Mouse (Mus musculus) WW6 (cell line): ENCODE measurements around the gene Pakap.

Experiments
- DNase-seq: peaks from one replicate; pipeline ENCODE4 v3.0.0-alpha.2; 2013; ENCODE audit warnings: low read depth, low spot score

Gene Pakap

DNA sequence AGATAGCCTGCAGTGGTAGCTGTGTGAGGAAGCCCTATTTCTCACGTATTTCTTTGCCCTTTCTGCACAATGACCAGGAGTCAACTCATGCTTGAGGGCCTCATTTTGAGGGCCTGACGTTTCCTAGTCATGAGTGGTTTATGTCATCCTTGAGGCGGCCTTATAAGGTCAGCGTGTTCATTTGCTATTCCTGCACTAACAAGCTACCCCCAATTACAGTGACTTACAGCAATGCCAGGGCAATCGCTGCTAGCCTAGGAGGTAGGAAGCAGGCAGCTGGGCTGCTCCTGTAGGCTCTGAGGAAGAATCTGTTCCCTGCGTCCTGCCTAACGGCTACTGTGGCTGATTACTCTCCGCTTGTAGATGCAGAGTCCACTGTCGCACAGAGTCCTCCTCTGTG, 269.1 kb downstream of the Pakap start:
- DNase-seq: no peak

DNA sequence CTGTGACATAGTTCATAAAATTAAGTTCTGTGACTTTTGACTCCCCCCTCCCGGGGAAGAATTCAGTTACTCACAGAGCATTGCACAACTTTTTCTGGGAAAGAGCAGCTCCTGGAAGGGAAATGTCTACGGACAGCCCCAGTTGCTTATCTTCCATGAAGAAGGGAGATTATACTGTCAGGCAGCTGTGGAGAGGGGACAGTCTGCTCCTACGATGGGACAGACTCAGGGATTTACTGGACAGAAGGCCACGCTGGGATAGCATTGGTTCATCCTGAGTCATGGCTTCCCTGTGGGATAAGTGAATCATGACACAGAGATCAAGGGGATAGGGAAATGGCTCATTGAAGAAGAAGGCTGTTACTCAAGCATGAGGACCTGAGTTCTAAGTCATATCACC, 271.4 kb downstream of the Pakap start:
- DNase-seq: no peak

DNA sequence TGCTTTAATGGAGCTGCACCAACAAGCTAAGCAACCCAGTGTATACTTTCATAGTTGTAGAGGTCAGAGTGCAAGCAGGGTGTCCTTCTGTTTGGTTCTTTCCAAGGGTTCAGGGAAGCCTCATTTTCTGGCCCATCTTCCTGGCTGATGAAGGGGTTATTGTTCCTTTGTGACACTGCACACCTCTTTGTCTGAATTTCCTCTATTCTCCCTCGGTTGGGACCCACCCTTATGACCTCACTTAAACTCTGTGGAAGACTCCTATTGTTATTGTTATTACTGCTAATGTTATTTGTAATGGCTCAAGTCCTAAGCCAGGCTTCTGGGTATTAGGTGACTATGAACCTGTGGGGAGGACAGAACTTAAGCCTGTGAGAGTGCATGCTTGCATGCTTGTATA, 273.9 kb downstream of the Pakap start:
- peak; percentile 69 for DNase-seq

DNA sequence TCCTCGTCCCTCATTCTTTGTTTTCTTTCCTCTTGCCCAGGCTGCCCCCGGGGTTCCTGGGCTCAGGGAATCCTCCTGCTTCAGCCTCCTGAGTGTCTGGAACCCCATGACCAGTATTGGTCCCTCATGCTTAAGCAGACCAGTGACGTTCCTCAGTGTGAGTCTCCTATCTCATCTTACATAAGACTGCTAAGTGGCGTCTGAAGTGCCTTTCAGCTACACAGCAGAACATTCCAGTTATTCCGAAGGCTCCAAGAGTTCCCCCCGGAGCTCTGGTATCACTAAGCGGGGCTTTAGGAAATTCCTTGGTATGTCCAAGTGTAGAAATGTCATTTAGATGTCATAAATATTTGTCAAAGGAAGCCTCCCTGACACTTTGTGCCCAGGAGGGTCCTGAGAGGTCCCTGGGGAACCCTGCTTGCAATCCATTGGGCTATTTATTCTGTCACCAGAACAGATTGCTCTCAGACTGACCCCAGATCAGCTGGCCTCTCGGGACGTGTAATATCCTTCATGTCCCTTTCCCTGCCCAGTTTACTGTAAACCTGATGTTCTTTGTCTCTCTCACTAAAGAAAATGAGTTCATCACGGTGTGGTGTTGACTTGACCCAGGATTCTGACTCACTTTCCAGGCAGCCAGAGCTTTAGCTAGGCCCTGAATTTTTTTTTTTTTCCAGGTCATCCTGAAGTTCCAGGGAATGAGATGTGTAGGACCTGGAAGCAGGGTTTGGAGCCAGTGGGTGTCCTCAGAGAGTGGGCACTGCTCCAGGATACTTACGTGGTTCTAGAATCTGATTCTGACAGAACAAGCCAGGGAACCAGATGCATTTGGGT, 274.7 kb downstream of the Pakap start:
- DNase-seq: no peak

DNA sequence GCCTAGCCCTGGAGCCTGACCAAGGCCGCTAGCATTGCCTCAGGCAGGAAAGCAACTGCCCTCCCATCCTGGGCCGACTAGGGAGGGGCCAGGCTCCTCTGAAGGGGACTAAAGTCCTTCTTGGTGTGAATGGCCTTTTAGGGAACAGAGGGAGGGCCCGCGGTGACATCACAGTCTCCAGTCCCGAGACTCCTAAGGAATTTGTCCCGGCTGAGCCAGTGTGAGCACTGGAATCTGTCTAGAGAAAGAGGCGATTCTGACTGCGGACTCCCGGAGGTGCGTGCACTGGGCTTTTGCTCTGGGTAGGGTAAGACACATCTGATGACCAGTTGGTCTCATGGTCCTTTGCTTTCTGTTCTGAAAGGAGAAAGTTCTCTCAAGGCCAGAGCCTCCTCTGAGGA, 277.1 kb downstream of the Pakap start:
- DNase-seq: no peak

DNA sequence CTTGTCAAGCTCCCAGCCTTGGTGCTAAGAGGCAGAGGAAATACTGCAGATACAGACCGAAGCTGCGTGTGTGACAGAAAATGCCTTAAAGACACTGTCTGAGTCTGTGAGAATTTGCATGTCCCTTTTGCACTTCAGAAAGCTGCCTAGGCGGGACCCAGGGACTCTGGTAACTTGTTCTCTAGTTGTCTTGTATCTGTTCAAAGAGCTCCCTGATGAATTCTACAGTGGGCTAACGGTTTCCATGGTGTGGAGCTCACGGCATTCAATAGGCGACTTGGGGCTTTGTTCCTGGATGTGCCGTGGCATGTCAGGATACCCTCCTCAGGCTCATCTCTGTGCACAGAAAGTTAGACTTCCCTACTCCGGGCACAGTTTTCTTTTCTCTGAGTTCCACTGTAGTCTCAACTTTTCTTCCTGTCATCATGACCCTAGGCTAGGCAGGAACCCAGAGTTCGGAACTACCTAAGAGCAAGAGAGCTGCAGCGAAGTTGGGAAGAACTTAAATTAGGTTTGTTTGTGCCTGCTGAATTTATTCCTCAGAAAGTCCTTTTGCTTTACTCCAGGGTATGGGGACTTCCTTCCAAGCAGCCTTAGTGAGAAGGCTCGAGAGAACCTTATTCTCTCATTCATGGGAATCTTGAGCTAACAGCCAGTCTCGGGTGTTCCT, 277.7 kb downstream of the Pakap start:
- DNase-seq: no peak

DNA sequence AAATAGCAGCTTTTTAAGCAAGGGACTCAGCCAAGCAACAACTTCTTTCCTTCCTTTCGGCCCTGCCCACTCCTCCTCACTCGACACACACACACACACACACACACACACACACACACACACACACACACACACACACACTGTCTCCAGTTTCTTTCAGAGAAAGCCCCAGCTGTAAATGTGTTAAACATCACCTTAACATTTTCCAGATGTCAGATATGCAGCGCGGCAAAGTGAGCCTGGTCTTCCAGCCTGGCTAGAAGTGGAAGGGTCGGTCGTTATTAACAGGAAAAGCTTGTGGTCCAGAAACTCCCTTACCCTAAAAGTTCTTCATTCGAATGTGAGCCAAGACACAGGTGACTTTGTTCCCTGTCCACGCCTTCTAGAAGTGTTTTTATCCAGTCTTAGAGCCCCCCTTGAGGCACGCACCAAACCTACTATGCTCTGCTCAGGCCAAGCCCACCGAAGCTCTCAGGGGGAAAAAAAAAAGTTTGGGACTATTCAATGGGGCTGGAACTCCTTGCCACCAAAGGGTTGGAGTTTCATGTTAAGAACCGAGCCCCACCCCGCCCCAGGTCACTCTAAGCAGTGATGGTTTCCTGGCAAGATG, 278.5 kb downstream of the Pakap start:
- no peak for DNase-seq

DNA sequence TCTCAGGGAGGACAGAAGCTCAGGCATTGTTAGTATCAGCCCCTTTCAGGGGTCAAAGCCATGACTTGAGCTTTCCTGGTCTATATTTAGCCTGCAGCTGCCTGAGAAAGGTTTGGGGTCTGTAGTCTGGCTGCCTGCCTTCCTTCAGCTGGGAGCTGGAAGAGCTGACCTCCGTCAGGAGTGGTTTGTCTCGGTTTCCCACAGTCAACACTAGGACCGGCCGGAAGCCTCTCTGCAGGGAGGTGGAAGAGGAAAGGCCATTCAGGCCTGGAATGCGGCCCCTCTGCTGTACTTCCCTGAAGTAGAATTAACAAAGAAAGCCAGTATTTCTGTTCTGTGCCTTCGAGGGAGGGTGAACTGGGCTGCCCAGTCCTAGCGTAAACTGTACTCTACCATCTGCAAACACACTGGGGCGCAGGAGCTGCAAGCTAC, 279.0 kb downstream of the Pakap start:
- DNase-seq: no peak

DNA sequence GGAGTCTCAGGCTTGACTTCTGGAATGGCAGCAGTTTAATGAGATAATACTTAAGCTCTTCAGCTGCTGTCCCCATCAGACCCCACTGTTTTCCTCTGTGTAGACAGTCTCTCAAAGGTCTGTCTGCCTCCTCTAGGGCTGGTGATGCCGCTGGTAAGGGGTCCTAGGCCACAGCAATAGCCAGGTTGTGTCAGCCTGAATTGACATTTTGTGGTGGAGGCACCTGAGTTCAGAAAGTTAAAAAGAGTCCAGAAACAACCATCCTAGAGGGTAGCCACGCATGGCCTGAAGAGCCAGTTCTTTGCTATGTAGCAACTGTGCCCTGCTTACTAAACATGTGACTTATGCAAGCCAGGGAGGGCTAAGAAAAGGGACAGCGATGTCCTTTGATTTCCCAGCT, 279.7 kb downstream of the Pakap start:
- DNase-seq: no peak

DNA sequence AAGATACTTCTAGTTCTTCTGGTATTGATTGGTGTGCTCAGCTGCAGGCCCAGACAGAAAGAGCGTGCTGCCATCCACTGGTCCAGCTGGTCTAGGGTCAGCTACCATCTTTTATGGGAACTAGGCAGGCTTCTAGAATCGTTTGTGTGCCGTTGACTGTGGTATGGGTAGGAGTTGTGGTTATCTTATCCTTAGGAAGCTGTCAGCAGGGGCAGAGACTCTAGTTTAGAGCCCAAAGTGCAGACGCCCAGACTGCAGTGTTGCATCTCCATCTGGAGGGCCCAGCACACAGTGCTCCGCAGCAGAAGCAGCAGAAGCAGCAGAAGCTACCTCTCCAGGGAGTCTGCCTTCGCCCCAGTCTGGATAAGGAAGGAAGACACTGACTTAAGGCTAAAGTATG, 281.5 kb downstream of the Pakap start:
- DNase-seq: no peak

DNA sequence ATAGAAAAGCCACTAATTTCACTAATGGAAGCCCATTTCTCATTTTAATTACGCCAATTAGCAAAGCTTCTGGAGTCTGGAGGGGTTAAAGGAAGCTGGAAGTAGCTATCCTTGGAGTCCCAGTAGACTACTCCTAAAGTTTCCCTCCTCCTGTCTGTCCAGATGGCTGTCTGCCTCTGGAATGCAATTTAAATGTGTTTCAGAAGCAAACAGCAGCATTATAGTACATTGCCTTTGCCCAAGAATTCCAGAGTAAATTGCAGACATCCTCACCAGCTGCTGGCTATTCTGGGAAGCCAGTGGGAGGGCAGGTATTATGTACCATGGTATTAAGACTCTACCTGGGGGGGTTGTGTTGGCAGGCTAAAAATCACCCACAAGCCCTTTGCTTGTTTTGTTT, 283.8 kb downstream of the Pakap start:
- no peak for DNase-seq

DNA sequence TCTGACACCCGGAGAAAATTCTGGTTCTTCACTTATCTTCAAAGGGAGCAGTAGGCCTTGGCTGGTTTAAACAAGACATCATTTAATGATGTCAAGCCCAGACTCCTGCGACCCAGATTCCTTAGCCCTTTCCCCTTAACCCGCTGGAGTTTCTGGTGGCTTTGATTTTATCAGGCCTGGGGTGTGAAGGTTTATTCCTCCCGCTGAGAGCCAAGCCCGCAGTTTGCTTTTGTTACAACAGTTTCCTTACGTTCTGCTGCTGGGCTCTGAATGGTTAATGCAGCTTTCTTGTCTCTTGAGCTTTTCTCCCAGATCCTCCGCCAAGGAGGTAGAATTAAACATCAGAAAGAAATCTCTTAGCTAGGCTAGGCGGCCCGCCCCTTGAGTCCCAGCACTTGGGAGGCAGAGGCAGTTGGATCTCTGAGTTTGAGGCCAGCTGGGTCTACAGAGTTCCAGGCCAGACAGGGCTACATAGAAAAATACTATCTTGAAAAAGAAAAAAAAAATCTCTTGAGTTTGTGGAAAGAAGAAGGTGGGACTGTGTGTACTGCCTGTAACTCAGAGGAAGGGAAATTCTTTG, 284.6 kb downstream of the Pakap start:
- no peak for DNase-seq

DNA sequence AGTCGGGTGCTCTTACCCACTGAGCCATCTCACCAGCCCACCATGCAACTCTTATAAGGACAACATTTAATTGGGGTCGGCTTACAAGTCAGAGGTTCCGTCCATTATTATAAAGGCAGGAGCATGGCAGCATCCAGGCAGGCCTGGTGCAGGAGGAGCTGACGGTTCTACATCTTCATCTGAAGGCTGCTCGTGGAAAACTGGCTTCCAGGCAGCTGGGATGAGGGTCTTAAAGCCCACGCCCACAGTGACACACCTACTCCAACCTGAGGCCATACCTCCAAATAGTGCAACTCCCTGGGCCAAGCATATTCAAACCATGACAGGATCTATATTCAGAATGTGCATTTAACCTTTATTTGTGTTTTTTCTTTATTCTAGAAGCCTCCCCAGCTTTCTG, 286.2 kb downstream of the Pakap start:
- DNase-seq: no peak

DNA sequence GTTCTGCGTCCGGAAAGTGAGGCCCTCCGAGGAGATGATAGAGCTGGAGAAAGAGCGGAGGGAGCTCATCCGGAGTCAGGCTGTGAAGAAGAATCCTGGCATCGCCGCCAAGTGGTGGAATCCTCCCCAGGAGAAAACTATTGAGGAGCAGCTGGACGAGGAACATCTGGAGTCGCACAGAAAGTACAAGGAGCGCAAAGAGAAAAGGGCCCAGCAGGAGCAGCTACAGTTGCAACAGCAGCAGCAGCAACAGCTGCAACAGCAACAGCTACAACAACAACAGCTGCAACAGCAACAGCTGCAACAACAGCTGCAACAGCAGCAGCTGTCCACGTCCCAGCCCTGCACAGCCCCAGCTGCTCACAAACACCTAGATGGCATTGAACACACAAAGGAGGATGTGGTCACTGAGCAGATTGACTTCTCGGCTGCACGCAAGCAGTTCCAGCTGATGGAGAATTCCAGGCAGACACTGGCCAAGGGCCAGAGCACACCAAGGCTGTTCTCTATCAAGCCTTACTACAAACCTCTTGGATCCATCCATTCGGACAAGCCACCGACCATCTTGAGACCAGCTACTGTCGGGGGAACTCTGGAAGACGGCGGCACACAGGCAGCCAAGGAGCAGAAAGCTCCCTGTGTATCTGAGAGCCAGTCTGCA, 287.4 kb downstream of the Pakap start:
- no peak for DNase-seq

DNA sequence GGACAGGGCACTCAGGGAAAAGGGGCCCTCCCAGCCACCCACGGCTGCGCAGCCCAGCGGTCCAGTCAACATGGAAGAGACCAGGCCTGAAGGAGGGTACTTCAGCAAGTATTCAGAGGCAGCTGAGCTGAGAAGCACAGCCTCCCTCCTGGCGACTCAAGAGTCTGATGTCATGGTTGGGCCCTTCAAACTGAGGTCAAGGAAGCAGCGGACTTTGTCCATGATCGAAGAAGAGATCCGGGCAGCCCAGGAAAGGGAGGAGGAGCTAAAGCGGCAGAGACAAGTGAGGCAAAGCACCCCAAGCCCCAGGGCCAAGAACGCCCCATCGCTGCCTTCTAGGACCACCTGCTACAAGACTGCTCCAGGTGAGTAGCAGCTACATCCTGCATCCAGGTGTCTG, 288.7 kb downstream of the Pakap start:
- no peak for DNase-seq

DNA sequence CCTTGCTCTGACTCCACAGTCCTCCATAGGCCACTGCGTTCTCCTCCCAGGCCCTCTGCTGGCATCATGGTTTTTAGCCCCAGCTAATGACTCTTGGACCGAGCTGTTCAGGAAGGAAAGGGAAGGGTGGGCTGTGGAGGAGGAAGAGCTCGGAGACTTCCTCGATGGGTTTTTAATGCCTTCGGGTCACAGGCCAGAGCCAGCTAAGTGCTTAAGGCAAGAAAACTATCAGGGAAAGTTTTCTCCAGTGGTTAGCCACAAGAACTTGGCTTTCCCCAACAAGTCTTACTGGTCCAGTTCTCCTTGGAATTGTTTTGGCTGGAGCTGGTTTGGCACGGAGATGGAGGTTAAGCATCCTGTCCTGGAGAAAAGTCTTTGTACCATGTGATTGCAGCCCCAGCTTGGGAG, 292.2 kb downstream of the Pakap start:
- no peak for DNase-seq

DNA sequence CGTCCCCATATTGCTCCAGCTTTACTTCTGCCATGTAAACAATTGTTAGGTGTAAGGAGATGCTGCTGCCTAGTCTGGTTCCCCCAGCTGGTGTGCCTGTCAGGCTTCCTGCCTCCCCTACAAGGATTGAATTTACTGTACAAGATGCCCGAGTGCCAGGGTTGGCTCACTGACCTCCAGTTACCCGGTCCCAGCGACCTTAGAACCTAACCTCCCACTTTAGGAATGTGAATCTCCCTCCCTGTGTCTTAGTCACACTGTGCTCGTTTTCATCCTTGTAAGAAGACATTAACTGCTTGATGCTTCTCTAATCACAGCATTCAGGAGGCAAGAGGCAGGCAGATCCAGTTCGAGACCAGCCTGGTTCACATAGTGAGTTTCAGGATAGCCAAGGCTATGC, 293.2 kb downstream of the Pakap start:
- no peak for DNase-seq

DNA sequence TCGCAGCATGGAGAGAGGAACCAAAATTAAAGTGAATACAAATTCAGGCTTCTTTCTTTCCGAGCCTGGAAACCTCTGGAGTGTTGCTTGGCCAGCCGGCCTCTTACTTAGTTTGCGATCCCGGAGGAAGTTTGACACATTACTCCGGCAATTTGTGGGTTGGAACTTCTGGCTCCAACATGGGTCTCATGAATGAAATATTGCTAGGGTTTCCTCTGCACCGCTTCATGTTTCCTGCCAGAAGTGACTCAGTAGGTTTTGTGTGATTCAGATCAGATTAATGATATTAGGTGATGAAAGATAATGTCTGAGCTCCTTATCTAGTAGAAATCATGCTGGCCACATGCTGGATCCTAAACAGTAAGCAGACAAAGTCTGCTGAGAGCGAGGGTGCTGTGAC, 293.9 kb downstream of the Pakap start:
- DNase-seq: no peak

DNA sequence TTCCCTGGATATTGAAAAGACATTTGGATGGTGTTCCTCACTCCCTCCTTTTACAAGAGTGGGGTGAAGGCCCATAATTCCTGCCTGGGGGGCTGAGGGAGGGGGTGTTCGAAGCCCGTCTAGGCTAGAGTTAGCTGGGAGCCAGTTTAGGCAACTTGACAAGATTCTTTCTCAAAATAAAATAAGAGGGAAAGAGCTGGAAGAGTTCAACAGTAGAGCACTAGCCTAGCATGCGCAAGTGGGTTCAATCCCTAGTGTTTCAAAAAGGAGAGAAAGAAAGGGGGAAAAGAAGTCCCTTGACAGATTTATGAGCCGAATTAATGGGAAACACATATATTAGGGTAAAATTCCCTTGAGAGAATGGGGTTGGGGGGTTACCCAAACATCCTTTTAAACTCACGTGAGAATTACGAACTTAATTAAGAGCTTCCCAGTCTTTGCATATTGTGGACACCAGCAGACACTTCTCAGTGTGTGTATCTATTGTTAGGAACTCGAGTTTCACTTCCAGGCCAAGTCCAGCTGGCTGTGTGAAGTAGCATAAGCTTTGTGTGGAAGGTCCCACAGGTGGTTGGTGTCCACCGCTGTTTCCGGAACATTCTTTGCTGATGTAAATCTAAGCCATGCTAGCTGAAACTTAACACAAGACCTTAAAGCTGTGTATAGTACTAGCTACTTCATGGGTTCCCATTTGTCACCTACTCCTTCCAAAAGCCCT, 294.4 kb downstream of the Pakap start:
- DNase-seq: no peak

DNA sequence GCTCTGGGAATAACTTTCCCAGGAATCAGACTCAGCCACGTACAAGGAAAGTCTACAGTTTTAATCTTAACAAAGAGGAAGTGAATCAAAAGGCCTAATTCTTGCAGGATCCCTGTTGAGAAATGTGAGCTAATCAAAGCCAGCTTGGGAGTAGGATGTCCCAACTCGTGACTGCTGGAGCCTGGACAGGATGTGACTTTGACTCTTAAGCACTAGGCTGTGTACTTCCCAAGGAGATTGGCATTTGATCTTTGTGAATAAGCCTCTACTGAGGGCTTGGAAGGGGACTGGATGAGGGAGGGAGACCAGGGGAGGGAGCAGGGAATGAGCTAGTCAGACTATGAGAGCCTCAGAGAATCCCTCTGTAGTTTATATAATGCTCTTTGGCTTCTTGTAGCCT, 298.1 kb downstream of the Pakap start:
- no peak for DNase-seq

DNA sequence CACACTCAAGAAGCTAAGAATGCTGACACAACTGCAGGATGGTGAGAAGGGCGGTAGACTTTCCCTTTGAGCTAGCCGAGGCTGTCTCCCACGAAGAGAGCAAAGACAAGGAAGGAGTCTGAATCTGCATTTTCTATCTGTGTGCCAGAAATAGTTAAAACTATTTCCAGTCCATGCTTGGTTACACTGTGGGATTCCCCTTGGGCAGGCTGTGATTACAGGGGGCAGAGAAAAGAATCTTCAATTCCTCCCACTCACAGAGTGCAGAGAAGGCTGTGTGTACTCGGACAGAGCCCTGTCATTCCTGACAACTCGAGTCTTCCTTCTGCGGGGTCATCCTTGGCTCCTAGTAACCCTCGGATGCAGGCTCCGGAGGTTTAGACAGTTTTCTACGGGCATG, 299.0 kb downstream of the Pakap start:
- no peak for DNase-seq
